Mouse (Mus musculus) hindbrain, embryonic 15.5 days (tissue): ENCODE measurements around the gene March4. TPM values are rescaled to one million over a fixed set of nuclear protein-coding genes. Genes with fewer than 3 reads are reported as not detected.

ENCODE experiments used
- ATAC-seq: fragments of 200-750 bp; cut with Nextera tagmentation; 2 replicates; pipeline ENCODE4 v1.8.0; 2017; ENCODE audit warnings: low read depth, moderate number of reproducible peaks, moderate TSS enrichment; ENCODE audit not compliant: low FRiP score
- H3K27ac ChIP-seq: fragments of 300-500 bp; sonication (generic); replicated peaks from 2 replicates; pipeline ENCODE4 v1.5.1; 2015; ENCODE audit warnings: mild to moderate bottlenecking, inconsistent platforms
- H3K27me3 ChIP-seq: fragments of 300-500 bp; sonication (generic); 2 replicates; pipeline ENCODE4 v1.6.1; 2015; ENCODE audit warnings: control low read depth, inconsistent platforms
- H3K36me3 ChIP-seq: fragments of 300-500 bp; sonication (generic); 2 replicates; pipeline ENCODE4 v1.6.1; 2015; ENCODE audit warnings: control low read depth, inconsistent platforms
- H3K4me1 ChIP-seq: fragments of 300-500 bp; sonication (generic); replicated peaks from 2 replicates; pipeline ENCODE4 v1.6.1; 2015; ENCODE audit warnings: control low read depth, inconsistent platforms
- H3K4me2 ChIP-seq: fragments of 300-500 bp; sonication (generic); 2 replicates; pipeline ENCODE4 v1.6.1; 2015; ENCODE audit warnings: moderate library complexity, mild to moderate bottlenecking, inconsistent platforms
- H3K4me3 ChIP-seq: fragments of 300-500 bp; sonication (generic); 2 replicates; pipeline ENCODE4 v1.5.1; 2015; ENCODE audit warnings: mild to moderate bottlenecking, inconsistent platforms
- H3K9ac ChIP-seq: fragments of 300-500 bp; sonication (generic); 2 replicates; pipeline ENCODE4 v1.6.1; 2015; ENCODE audit warnings: inconsistent platforms
- H3K9me3 ChIP-seq: fragments of 300-500 bp; sonication (generic); 2 replicates; pipeline ENCODE4 v1.6.1; 2016; ENCODE audit warnings: control low read depth, inconsistent platforms
- WGBS: fragments of 180-500 bp; shearing (Covaris S2); methylation state at CpG from one replicate; pipeline ENCODE4 v1.1.7; 2015; 5-methylcytosine and 5-hydroxymethylcytosine counted together
- polyA plus RNA-seq: library from polyadenylated mRNA; unstranded; fragments of >200 nt; fragmentation: Nextera tagmentation; extraction: Ambion mirVana; gene quantifications from 2 replicates; pipeline ENCODE4 v1.2.1, GENCODE M21; 2015

The March4 gene
- polyA plus RNA-seq, 1 experiment from 2014 or later, result 12.2 TPM

DNA sequence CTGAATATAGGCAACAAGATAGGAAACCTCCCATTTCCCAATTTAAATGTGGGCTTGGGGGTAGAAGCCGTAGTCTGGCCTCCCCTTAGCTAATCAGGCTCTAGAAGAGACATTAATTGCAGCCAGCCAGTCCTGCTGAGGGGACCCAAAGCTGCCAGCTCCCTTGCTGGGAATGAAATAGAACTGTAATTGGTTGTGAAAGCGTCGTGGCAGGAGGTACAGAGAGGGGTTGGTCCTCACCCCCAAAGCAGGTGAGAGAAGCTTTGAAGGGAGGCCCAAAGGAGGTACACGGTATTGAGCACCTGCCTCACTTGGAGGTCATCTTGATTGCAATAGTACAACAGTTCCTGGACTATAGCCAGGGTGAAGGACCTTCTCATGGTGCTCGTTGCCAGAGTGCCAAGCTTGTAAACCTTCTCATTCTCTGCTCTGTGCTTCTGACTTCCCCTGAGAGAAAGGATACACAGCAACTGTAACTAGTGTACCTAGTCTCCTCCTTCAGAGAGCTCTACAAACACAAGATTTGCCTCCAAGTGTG is 68.2 kb downstream of the March4 start:
- 50% methylated on average over 5 of the region's 5 CpGs for WGBS
- no peaks in the 10 kb centered on the region for H3K27me3 ChIP-seq
- peaks cover 15% of the 10 kb centered on the region for H3K4me1 ChIP-seq
- no peak for ATAC-seq
- no peaks in the 10 kb centered on the region for H3K9me3 ChIP-seq
- 0 out of 2 replicates have a peak overlapping the region, but pooled peaks have one; percentile 25 for H3K27ac ChIP-seq
- no peak overlapping the region for H3K4me2 ChIP-seq
- no peaks in the 10 kb centered on the region for H3K36me3 ChIP-seq
- no peak overlapping the region for H3K4me3 ChIP-seq
- no peak overlapping the region for H3K9ac ChIP-seq

DNA sequence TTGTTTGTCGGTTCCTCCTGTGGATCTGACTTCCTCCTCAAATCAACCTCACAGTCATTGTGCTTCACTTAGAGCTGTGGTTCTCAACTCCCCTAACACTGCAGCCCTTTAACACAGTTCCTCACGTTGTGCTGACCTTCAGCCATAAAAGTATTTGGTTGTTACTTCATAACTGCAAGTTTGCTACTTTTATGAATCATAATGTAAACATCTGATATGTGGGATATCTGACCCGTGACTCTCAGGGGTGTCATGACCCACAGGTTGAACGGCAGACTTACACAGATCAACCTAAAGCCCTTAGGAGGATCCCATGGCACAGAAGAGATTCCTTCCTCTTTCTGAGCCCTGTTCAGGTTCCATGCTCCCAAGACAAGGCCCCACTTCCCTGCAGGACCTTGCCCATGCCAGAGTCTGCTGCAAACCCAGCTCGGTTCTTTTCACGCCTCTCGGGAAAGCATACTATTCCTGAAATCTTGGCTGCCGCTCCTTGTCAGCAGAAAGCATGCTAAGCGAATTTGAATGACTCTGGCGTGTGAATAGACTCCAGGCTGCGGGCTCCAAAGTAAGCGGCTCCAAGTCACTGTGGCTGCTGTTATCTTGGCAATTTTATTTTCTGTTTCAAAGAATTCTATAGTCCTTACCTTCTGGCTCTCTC is 71.7 kb downstream of the March4 start:
- Histone ChIP-seq H3K36me3 (no peaks in the 10 kb centered on the region), H3K9me3 (no peaks in the 10 kb centered on the region), H3K4me1 (peaks cover 24% of the 10 kb centered on the region), H3K4me3 (no peak overlapping the region), H3K27ac (peak overlapping the region; percentile 65), H3K9ac (no peak overlapping the region), H3K27me3 (no peaks in the 10 kb centered on the region), H3K4me2 (no peak overlapping the region)
- peak; percentile 65 for ATAC-seq
- 34% methylated on average over 12 of the region's 12 CpGs for WGBS

DNA sequence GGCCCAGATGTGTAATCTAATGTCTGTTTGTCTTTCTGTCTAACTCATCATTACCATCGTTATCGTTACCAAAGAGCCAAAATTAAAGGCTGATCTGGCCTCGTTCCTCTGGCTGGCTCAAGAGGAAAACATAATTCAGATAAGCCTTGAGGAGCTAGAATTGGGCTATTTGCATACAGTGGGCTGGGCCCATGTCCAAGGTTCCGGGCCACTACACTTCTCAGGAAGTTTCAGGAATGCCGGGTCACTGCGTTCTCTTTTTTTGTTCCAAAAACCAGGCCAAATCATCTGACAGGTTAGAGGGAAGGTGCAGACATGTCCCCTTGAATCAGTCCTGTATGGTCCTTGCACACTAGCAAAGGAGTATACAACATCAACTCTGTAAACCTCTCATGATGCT is 74.2 kb downstream of the March4 start:
- Histone ChIP-seq H3K4me2 (no peak overlapping the region), H3K4me1 (peaks cover 22% of the 10 kb centered on the region), H3K9me3 (no peaks in the 10 kb centered on the region), H3K27me3 (no peaks in the 10 kb centered on the region), H3K27ac (peak overlapping the region; percentile 31), H3K4me3 (no peak overlapping the region), H3K9ac (no peak overlapping the region), H3K36me3 (no peaks in the 10 kb centered on the region)
- no peak for ATAC-seq
- WGBS, result 68% methylated on average over 6 of the region's 6 CpGs

DNA sequence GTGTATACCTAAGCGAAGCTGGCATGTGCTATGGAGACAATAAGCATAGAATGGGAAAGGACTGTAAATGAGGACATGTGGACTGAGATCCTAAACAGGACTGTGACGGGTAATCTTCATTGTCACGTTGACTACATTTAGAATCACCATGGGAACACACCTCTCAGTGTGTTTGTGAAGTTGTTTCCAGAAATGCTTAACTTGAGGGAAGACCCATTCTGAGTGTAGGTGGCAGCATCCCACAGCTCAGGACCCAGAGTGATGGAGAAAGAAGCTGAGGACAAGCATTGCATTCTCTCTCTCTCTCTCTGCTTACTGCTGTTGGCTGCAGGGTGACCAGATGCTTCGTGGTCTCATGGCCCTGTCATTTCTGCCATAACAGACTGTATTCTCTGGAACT is 79.1 kb downstream of the March4 start:
- Histone ChIP-seq H3K4me3 (no peak overlapping the region), H3K27ac (peak overlapping the region; percentile 80; the same call in 1 of the 2 replicates), H3K9me3 (no peaks in the 10 kb centered on the region), H3K27me3 (no peaks in the 10 kb centered on the region), H3K36me3 (no peaks in the 10 kb centered on the region), H3K4me2 (no peak overlapping the region), H3K9ac (no peak overlapping the region), H3K4me1 (peaks cover 42% of the 10 kb centered on the region)
- WGBS, result 81% methylated on average over 4 of the region's 4 CpGs
- ATAC-seq, result no peak

DNA sequence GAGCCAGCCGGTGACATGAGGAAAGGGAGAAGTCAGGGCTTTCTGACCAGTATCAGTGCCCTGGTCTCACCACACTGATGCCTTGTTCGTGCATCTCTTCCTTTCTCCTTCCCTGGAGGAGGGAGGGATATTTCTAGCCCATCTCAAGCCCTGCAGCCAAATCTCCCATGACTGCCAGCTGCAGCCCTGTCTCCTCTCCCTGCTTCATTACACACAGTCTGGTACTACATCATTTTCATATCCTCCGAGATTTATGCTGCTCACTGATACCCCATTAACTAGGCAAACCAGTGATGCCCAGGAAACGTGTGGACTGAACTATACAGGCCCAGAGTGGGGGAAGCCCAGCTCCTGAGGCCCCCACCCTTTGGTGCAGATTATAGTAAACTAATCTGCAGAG is 80.8 kb downstream of the March4 start:
- no peak overlapping the region for H3K9ac ChIP-seq

DNA sequence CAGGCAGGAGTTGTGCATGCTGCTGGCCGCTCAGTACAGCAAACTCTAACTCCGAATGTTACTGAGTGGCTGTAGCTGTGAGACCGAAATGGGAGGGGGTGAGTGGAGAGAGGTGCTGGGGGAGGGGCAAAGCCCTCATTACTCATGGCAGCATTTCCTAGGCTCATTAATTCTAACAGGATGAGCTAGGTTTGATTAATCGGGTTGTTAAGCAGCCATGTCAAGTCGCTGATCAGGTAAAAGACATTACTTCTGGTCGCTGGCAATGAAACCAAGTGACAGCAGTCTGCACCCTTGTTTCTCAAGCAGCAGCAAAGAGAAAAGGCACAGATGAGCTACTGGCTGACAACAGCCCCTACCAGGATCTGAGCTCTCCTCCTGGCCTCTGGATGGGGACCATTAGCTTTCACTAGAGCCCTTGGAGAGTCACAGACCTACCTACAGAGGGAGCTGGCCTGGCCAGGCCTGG is 82.0 kb downstream of the March4 start:
- 38% methylated on average over 6 of the region's 6 CpGs for WGBS

More for the DNA sequence above, 80.8 kb downstream of the March4 start:
- H3K36me3 ChIP-seq, result no peaks in the 10 kb centered on the region
- no peaks in the 10 kb centered on the region for H3K9me3 ChIP-seq
- H3K27me3 ChIP-seq, result no peaks in the 10 kb centered on the region
- no peak overlapping the region for H3K4me2 ChIP-seq
- H3K4me1 ChIP-seq, result peaks cover 34% of the 10 kb centered on the region
- 34% methylated on average over 4 of the region's 4 CpGs for WGBS
- ATAC-seq, result peak; percentile 77
- peak overlapping the region; percentile 80 for H3K27ac ChIP-seq
- H3K4me3 ChIP-seq, result no peak overlapping the region

DNA sequence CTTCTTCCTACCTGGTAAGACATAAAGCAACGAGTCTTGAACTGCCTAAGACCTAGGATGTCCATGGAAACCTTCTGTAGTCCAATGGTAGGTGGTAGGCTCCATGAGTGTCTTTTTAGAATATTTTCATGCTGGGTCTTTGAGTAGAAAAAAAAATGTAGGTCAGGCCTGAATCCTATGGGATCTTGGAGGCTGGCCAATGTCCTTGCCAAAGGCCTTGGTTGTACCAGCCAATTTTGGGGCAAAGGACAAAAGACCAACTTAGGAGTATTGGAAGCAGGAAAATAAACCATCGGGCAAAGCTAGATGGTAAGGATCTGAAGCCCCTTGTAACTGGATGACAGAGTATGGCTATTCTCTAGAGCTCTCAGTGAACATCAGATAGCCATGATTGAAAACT is 83.9 kb downstream of the March4 start:
- no peak overlapping the region for H3K4me3 ChIP-seq
- no peaks in the 10 kb centered on the region for H3K9me3 ChIP-seq
- H3K4me2 ChIP-seq, result no peak overlapping the region
- no peak overlapping the region for H3K9ac ChIP-seq
- WGBS, result 76% methylated on average over 2 of the region's 2 CpGs
- no peak for ATAC-seq
- H3K27me3 ChIP-seq, result no peaks in the 10 kb centered on the region
- H3K4me1 ChIP-seq, result peaks cover 34% of the 10 kb centered on the region
- no peaks in the 10 kb centered on the region for H3K36me3 ChIP-seq
- no peak overlapping the region for H3K27ac ChIP-seq

More for the DNA sequence above, 82.0 kb downstream of the March4 start:
- Histone ChIP-seq H3K9me3 (no peaks in the 10 kb centered on the region), H3K4me3 (no peak overlapping the region), H3K27me3 (no peaks in the 10 kb centered on the region), H3K36me3 (no peaks in the 10 kb centered on the region), H3K4me2 (no peak overlapping the region), H3K27ac (peak overlapping the region; percentile 80), H3K9ac (no peak overlapping the region), H3K4me1 (peaks cover 34% of the 10 kb centered on the region)
- peak; percentile 72 for ATAC-seq

DNA sequence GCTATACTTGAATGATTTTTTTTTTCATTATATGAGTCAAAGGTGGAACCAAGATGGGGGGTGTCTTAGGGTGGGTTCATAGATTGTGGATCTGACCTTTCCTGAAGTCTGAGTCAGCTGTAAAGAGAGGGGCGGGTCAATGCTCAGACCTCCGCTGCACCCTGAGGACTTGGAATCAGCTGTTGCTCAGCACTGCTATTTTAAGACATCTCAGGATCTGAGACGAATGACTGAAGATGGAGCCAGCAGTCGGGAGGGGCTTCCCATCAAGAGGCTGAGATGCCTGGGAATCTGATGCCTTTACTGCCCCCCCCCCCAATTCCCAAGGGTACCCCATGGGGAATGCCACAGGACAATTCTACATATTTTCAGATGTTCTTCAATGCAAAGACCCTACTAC is 85.9 kb downstream of the March4 start:
- H3K4me3 ChIP-seq, result no peak overlapping the region
- WGBS, result 70% methylated on average over 4 of the region's 4 CpGs
- H3K9ac ChIP-seq, result no peak overlapping the region
- no peaks in the 10 kb centered on the region for H3K9me3 ChIP-seq
- H3K27ac ChIP-seq, result no peak overlapping the region
- no peak for ATAC-seq
- peaks cover 16% of the 10 kb centered on the region for H3K4me1 ChIP-seq
- H3K27me3 ChIP-seq, result no peaks in the 10 kb centered on the region
- no peak overlapping the region for H3K4me2 ChIP-seq
- H3K36me3 ChIP-seq, result peaks cover 10% of the 10 kb centered on the region; the same call in 1 of the 2 replicates

DNA sequence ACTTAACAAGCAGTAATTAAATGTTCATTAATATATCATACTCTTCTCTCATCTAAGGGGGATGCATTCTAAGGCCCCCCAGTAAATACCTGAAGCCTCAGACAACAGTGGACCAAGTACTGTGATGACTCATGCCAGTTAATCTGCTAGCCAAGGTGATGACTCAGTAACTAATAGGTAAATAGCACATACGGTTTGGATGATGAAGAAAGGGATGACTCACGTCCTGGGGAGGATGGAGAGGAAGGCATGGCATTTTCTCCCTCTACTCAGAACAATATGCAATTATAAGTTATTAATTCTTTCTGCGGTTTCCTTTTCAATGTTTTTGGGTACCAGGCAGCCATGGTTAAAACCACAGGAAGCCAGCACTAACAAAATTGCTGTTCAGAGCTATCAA is 87.0 kb downstream of the March4 start:
- Histone ChIP-seq H3K4me3 (no peak overlapping the region), H3K9ac (no peak overlapping the region), H3K4me2 (no peak overlapping the region), H3K27me3 (no peaks in the 10 kb centered on the region), H3K4me1 (peaks cover 6% of the 10 kb centered on the region), H3K9me3 (no peaks in the 10 kb centered on the region), H3K36me3 (peaks cover 10% of the 10 kb centered on the region; the same call in 1 of the 2 replicates), H3K27ac (no peak overlapping the region)
- ATAC-seq, result no peak
- WGBS, result 93% methylated on average over 3 of the region's 3 CpGs

DNA sequence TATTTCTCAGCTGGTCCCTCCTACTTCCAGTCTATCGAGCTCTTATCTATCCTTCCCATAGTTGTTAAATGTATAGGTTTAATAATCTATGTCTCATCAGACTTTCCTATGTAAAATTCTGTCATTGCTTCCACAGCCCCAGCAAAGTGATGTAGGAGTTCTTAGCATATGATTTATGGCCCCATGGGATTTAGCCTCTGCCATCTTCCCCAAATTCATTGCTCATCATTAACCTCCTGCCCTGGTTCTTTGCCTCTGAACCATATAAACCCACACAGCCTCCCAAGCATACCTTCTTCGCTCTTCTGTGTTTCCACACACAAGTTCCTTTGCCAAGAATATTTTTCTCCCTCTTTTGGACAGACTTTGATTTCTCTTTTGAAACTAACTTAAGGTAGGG is 94.0 kb downstream of the March4 start:
- WGBS, result 89% methylated on average over 2 of the region's 2 CpGs

DNA sequence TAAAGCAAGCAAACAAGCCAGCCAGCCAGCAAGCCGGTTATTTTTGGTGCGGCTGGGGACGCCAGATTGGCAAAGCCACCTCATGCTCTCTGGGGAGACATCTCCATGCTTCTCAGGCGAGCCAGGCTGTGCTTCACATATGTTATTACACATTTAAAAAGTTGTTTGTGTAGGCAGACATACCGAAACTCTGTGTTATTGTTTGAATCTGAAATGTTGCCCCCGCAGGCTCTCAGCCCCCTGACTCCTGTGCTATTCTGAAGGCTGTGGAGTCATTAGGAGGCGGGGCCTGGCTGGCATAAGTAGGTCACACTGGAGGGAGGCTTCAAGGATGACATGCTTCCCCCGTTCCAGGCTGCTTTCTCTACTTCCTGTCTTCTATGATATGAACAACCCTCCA is 97.6 kb downstream of the March4 start:
- H3K36me3 ChIP-seq, result no peaks in the 10 kb centered on the region; the same call in 1 of the 2 replicates
- H3K27me3 ChIP-seq, result no peaks in the 10 kb centered on the region
- no peak overlapping the region for H3K27ac ChIP-seq
- H3K4me1 ChIP-seq, result 0 out of 2 replicates have a peak, but pooled peaks cover 5% of the 10 kb centered on the region
- H3K9ac ChIP-seq, result no peak overlapping the region
- no peaks in the 10 kb centered on the region for H3K9me3 ChIP-seq
- peak; percentile 34; the same call in 1 of the 2 replicates for ATAC-seq
- no peak overlapping the region for H3K4me2 ChIP-seq
- H3K4me3 ChIP-seq, result no peak overlapping the region
- 52% methylated on average over 8 of the region's 8 CpGs for WGBS

More for the DNA sequence above, 94.0 kb downstream of the March4 start:
- no peak overlapping the region for H3K9ac ChIP-seq
- no peak overlapping the region for H3K4me3 ChIP-seq
- H3K27ac ChIP-seq, result no peak overlapping the region
- H3K4me2 ChIP-seq, result no peak overlapping the region
- no peaks in the 10 kb centered on the region for H3K9me3 ChIP-seq
- H3K4me1 ChIP-seq, result 0 out of 2 replicates have a peak, but pooled peaks cover 5% of the 10 kb centered on the region
- H3K27me3 ChIP-seq, result no peaks in the 10 kb centered on the region
- H3K36me3 ChIP-seq, result peaks cover 10% of the 10 kb centered on the region; the same call in 1 of the 2 replicates
- no peak for ATAC-seq

DNA sequence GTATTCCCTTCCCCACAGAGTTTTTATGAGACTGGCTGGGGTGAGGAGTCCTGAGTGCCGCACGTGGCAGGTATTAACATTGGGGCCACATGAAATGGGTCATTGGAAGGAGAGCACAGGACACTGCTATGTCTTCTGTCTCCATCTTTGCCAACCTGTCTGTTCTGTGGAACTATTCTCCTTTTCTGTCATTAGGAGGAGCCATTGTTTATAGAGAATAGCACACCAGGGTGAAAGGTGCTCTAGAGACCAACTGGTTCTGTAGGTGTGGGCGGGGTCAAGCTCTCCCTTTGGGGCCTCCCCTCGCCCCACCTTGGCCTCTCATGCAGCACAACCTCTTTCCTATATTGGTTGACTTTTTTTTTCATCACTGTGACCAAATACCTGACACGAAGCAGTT is 99.8 kb downstream of the March4 start:
- 80% methylated on average over 5 of the region's 5 CpGs for WGBS
- H3K4me1 ChIP-seq, result 0 out of 2 replicates have a peak, but pooled peaks cover 5% of the 10 kb centered on the region
- no peaks in the 10 kb centered on the region for H3K9me3 ChIP-seq
- no peak overlapping the region for H3K4me2 ChIP-seq
- no peak overlapping the region for H3K27ac ChIP-seq
- H3K27me3 ChIP-seq, result no peaks in the 10 kb centered on the region
- no peak for ATAC-seq
- no peaks in the 10 kb centered on the region for H3K36me3 ChIP-seq
- H3K4me3 ChIP-seq, result no peak overlapping the region
- no peak overlapping the region for H3K9ac ChIP-seq
